Mouse (Mus musculus) erythroblast, embryonic 14.5 days (primary cell): Measurements from ENCODE around the gene Mecr.

Source experiments
- GATA1 ChIP-seq: IDR thresholded peaks from 2 replicates; pipeline ENCODE4 v1.6.1; 2012; ENCODE audit warnings: low read length, inconsistent platforms, mixed read lengths
- TAL1 ChIP-seq: IDR thresholded peaks from 3 replicates; pipeline ENCODE4 v1.6.1; 2012; ENCODE audit warnings: low read length, inconsistent platforms, mixed read lengths

- TF ChIP-seq GATA1 (no peak), TAL1 (no peak)
These were observed 10.4 kb upstream of the Mecr start for GRCm38 (mm10) chr4:131832759-131833407.
